Mouse (Mus musculus): ENCODE measurements around the gene Cfap299.

DNA sequence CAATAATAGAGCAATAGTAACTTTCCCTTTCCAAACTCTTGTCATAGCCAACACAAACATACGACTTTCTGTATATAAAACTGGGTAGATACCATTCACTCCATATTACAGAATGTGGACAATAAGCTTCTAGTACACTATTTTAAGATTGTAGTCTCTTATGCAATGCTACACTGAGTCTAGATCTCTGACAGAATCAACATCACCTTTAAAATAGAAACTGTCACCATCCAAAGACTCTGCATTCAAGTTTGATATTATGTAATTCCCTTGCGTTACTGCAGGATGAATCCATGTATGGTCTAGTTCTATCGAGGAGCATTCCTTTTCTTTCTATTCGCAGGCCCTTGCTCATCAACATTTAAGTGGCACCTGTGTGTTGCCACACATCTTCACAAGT, 477.4 kb downstream of the Cfap299 start:
- TF ChIP-seq CTCF (IDR thresholded peaks at IDR 0.05; ENCODE audit: control insufficient read depth, insufficient read depth, low read length) (no peak), POLR2A (IDR thresholded peaks at IDR 0.05; ENCODE audit: borderline replicate concordance, control insufficient read depth, low read depth, low read length) (no peak)
